Mouse (Mus musculus): ENCODE measurements around the gene Otof. TPM values are rescaled to one million over a fixed set of nuclear protein-coding genes. Genes with fewer than 3 reads are reported as not detected.

Gene Otof
- not detected in 2 replicates for polyA plus RNA-seq (2015; fragmentation: Nextera tagmentation; extraction: Ambion mirVana)

DNA sequence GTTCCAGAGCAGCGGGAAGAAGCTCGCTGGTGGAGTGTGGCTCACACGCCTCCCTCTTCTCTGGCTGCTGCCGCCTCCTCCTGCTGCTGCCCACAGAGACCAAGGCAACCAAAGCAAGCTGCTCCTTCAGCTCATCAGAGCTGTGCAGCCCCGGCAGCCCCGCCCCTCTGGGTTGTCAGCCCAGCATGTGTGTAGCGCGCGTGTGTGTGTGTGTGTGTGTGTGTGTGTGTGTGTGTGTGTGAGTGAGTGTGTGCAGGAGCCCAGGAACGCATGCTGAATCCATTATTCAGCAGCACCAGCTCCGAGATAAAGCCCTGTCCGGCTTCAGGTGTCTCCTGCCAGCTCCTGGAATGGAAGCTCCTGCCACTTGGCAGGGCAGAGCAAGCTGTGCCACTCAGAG lies at the start of gene Otof:
Gene Otof, minus strand, starts transcription at position 112 of the 400 bp plus-strand sequence.
- DNase-seq = no peak
- WGBS (ENCODE audit: insufficient replicate concordance) = 29% methylated on average over 12 of the region's 12 CpGs
- Histone ChIP-seq H3K27ac (ENCODE audit: low read depth) (no peak within 1 kb of the TSS), H3K4me1 (ENCODE audit: insufficient read depth) (no peaks in the 10 kb centered on the region), H3K9ac (replicated peaks) (no peak within 1 kb of the TSS), H3K9me3 (ENCODE audit: low read length) (no peaks in the 10 kb centered on the region), H3K27me3 (ENCODE audit: insufficient read depth, low read length) (peaks cover 26% of the 10 kb centered on the region), H3K4me2 (ENCODE audit: low read depth, low read length) (no peak within 1 kb of the TSS), H3K4me3 (ENCODE audit: low read depth, low read length) (no peak within 1 kb of the TSS), H3K36me3 (replicated peaks; ENCODE audit: insufficient read depth, low read length) (no peaks in the 10 kb centered on the region)
- ATAC-seq = no peak
- TF ChIP-seq CTCF (IDR thresholded peaks at IDR 0.05; ENCODE audit: low read depth) (no peak), EP300 (IDR thresholded peaks at IDR 0.05; ENCODE audit: low read depth) (no peak)

DNA sequence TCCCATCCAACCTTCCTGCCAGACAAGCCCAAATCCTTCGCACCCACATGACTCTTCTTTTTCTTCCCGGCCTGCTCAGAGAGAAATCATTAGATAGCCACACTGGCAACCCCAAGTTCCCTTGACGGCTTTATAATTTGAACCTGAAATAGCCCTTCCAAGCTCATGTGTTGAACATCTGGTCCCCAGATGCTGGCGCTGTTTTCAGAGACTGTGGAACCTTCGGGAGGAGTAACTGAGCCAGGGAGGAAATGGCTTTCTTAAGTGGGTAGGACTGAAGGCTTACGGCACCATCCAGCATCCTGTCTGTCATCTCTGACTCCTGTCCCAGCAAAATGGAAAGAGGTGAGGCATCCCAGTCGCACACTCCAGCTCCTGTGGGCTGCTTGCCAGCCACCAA lies 35.6 kb upstream of the Otof start:
- ATAC-seq (no peak), DNase-seq (no peak)
- Histone ChIP-seq H3K4me2 (ENCODE audit: low read depth, low read length) (no peak overlapping the region), H3K4me3 (ENCODE audit: low read depth, low read length) (no peak overlapping the region), H3K27ac (ENCODE audit: low read depth) (no peak overlapping the region), H3K4me1 (ENCODE audit: insufficient read depth) (no peaks in the 10 kb centered on the region), H3K36me3 (replicated peaks; ENCODE audit: insufficient read depth, low read length) (no peaks in the 10 kb centered on the region), H3K9me3 (ENCODE audit: low read length) (no peaks in the 10 kb centered on the region), H3K9ac (replicated peaks) (no peak overlapping the region), H3K27me3 (ENCODE audit: insufficient read depth, low read length) (no peaks in the 10 kb centered on the region)
- TF ChIP-seq CTCF (IDR thresholded peaks at IDR 0.05; ENCODE audit: low read depth) (no peak), EP300 (IDR thresholded peaks at IDR 0.05; ENCODE audit: low read depth) (no peak)
- WGBS (ENCODE audit: insufficient replicate concordance) = 68% methylated on average over 7 of the region's 7 CpGs

DNA sequence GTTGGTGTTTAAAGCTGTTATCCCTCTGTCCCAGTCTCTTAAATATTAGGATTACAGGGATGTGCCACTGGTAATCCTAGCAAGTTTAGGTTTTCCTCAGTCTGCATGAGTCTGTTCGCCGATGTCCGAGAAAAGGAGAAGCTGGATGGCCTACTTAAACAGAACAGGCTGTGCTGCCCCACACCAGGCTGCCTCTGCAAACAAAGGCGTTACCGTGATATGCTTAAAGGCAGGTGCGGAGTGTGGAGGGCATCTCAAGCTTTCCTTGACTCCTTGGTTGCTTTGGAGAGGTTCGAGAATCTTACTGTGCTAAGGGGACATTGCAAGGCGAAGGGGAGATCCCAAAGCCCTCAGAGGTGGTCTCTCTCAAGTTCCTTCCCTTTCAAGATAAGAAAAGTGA lies 35.1 kb upstream of the Otof start:
- H3K4me3 ChIP-seq (ENCODE audit: low read depth, low read length) = no peak overlapping the region
- no peak overlapping the region for H3K9ac ChIP-seq (replicated peaks)
- no peaks in the 10 kb centered on the region for H3K4me1 ChIP-seq (ENCODE audit: insufficient read depth)
- no peak overlapping the region for H3K27ac ChIP-seq (ENCODE audit: low read depth)
- WGBS (ENCODE audit: insufficient replicate concordance) = 67% methylated on average over 8 of the region's 8 CpGs
- H3K36me3 ChIP-seq (replicated peaks; ENCODE audit: insufficient read depth, low read length) = no peaks in the 10 kb centered on the region
- no peaks in the 10 kb centered on the region for H3K9me3 ChIP-seq (ENCODE audit: low read length)
- TF ChIP-seq CTCF (IDR thresholded peaks at IDR 0.05; ENCODE audit: low read depth) (no peak), EP300 (IDR thresholded peaks at IDR 0.05; ENCODE audit: low read depth) (no peak)
- H3K4me2 ChIP-seq (ENCODE audit: low read depth, low read length) = no peak overlapping the region
- H3K27me3 ChIP-seq (ENCODE audit: insufficient read depth, low read length) = no peaks in the 10 kb centered on the region
- DNase-seq (no peak), ATAC-seq (no peak)

DNA sequence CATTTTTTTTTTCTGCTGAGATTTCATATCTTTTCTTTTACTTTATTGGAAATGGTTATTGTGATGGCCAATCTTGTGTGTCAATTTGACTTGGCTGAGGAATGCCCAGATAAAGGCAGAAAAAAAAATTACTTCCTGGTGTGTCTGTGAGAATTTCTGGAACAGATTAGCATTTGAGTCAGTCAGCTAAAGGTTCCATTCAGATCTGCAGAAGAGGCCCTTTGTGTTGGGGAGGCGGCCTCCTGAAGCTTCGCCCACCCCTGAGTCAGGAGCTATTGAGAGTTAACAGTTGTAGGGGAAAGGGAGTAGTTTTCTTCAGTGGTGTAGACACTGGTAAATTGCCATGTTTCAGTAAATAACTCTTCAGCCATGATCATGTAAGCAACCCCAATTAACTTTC lies 33.6 kb upstream of the Otof start:
- H3K9me3 ChIP-seq (ENCODE audit: low read length) = no peaks in the 10 kb centered on the region
- H3K4me2 ChIP-seq (ENCODE audit: low read depth, low read length) = no peak overlapping the region
- DNase-seq (no peak), ATAC-seq (no peak)
- H3K4me1 ChIP-seq (ENCODE audit: insufficient read depth) = no peaks in the 10 kb centered on the region
- no peak overlapping the region for H3K4me3 ChIP-seq (ENCODE audit: low read depth, low read length)
- no peak overlapping the region for H3K9ac ChIP-seq (replicated peaks)
- 68% methylated on average over 2 of the region's 2 CpGs for WGBS (ENCODE audit: insufficient replicate concordance)
- no peaks in the 10 kb centered on the region for H3K27me3 ChIP-seq (ENCODE audit: insufficient read depth, low read length)
- H3K36me3 ChIP-seq (replicated peaks; ENCODE audit: insufficient read depth, low read length) = no peaks in the 10 kb centered on the region
- H3K27ac ChIP-seq (ENCODE audit: low read depth) = no peak overlapping the region
- TF ChIP-seq CTCF (IDR thresholded peaks at IDR 0.05; ENCODE audit: low read depth) (no peak), EP300 (IDR thresholded peaks at IDR 0.05; ENCODE audit: low read depth) (no peak)

DNA sequence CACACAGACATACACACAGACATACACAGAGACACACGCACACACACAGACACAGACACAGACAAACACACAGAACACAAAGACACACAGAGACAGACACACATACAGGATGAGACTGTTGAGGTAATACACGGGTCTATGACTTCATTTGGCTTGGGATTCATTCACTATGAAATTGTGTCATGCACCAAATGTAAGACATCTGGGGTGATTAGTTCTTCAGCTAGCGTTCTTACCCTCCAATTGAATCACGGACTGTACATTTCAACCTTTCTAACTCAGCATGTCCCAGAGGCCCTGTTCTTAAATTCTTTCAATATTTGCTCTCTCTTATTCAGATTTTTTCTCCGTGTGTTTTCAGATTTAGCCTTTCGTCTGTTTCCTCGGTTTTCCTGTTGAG lies 32.9 kb upstream of the Otof start:
- TF ChIP-seq CTCF (IDR thresholded peaks at IDR 0.05; ENCODE audit: low read depth) = no peak
- no peak for TF ChIP-seq EP300 (IDR thresholded peaks at IDR 0.05; ENCODE audit: low read depth)
- Histone ChIP-seq H3K9ac (replicated peaks) (no peak overlapping the region), H3K4me2 (ENCODE audit: low read depth, low read length) (no peak overlapping the region), H3K27ac (ENCODE audit: low read depth) (no peak overlapping the region), H3K4me1 (ENCODE audit: insufficient read depth) (no peaks in the 10 kb centered on the region), H3K9me3 (ENCODE audit: low read length) (no peaks in the 10 kb centered on the region), H3K36me3 (replicated peaks; ENCODE audit: insufficient read depth, low read length) (no peaks in the 10 kb centered on the region), H3K27me3 (ENCODE audit: insufficient read depth, low read length) (no peaks in the 10 kb centered on the region), H3K4me3 (ENCODE audit: low read depth, low read length) (no peak overlapping the region)
- ATAC-seq (no peak), DNase-seq (no peak)
- 77% methylated on average over 7 of the region's 7 CpGs for WGBS (ENCODE audit: insufficient replicate concordance)

DNA sequence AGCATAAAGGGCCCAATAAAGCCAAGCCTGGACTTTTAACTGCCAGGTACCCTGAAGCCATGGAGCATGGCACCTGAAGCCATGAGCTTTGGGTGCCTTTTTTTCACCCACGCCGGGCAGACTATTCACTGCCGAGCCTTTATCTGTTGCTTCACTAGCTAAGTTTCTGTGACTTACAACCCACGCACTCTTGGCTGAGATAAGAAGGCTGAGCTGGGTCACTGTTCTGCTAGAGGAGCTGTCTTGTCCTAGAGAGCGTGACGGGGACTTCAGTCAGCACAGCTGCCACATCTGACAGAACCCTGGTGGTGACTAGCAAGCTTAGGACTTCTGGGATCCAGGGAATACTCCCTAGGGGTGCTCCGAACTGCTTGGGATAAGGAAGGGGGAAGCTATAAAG lies 32.0 kb upstream of the Otof start:
- Histone ChIP-seq H3K9me3 (ENCODE audit: low read length) (no peaks in the 10 kb centered on the region), H3K4me1 (ENCODE audit: insufficient read depth) (no peaks in the 10 kb centered on the region), H3K27me3 (ENCODE audit: insufficient read depth, low read length) (no peaks in the 10 kb centered on the region), H3K36me3 (replicated peaks; ENCODE audit: insufficient read depth, low read length) (no peaks in the 10 kb centered on the region), H3K4me3 (ENCODE audit: low read depth, low read length) (no peak overlapping the region), H3K27ac (ENCODE audit: low read depth) (no peak overlapping the region), H3K4me2 (ENCODE audit: low read depth, low read length) (no peak overlapping the region), H3K9ac (replicated peaks) (no peak overlapping the region)
- WGBS (ENCODE audit: insufficient replicate concordance) = 46% methylated on average over 7 of the region's 7 CpGs
- ATAC-seq = no peak
- TF ChIP-seq CTCF (IDR thresholded peaks at IDR 0.05; ENCODE audit: low read depth) (no peak), EP300 (IDR thresholded peaks at IDR 0.05; ENCODE audit: low read depth) (no peak)
- no peak for DNase-seq

DNA sequence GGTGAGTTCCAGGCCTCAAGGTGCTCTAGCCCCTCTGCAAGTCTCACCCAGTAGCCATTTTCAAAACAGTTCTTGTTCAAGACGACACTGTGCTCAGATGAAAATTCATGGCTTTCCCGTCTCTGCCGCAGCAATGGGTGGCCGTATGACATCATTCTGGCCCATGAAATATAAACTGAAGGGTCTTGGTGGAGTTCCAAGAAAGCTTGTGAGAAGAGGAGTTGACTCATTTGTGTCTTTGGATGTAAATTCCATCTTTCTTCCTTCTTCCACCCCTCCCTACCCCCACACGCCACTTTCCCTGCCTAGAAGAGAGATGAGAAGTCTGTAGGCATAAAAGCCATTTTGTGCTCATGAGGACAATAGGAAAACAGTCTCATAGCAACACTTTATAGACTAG lies 29.1 kb upstream of the Otof start:
- H3K9ac ChIP-seq (replicated peaks) = no peak overlapping the region
- H3K4me1 ChIP-seq (ENCODE audit: insufficient read depth) = no peaks in the 10 kb centered on the region
- no peak overlapping the region for H3K27ac ChIP-seq (ENCODE audit: low read depth)
- no peak overlapping the region for H3K4me2 ChIP-seq (ENCODE audit: low read depth, low read length)
- no peak for TF ChIP-seq EP300 (IDR thresholded peaks at IDR 0.05; ENCODE audit: low read depth)
- TF ChIP-seq CTCF (IDR thresholded peaks at IDR 0.05; ENCODE audit: low read depth) = no peak
- no peak for ATAC-seq
- 73% methylated on average over 5 of the region's 5 CpGs for WGBS (ENCODE audit: insufficient replicate concordance)
- H3K9me3 ChIP-seq (ENCODE audit: low read length) = no peaks in the 10 kb centered on the region
- no peak overlapping the region for H3K4me3 ChIP-seq (ENCODE audit: low read depth, low read length)
- H3K27me3 ChIP-seq (ENCODE audit: insufficient read depth, low read length) = no peaks in the 10 kb centered on the region
- H3K36me3 ChIP-seq (replicated peaks; ENCODE audit: insufficient read depth, low read length) = no peaks in the 10 kb centered on the region
- DNase-seq = no peak

Measured in liver, postnatal 0 days (tissue).